Mouse (Mus musculus): ENCODE measurements around the gene Gm266.

DNA sequence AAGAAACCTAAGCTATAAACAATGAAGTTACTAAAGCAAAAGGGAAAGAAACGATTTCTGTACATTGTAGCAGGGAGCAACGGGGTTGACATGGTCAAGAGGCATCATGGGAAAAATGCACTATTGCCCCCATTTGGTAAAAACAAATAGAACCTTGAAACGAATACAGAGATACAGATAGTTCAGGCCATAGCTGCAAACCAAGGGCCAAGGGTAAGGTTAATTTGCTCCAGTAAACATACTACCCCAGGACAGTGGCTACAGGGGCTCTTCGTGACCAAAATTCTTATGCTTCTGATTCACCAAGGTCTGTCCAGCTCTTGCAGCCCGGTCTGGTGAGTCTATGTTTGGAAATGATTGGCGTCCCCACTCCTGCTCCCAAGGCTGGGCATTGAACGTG is 22.1 kb downstream of the Gm266 start:
- TF ChIP-seq CTCF (IDR thresholded peaks at IDR 0.05; ENCODE audit: low read depth, low read length) (no peak), POLR2A (IDR thresholded peaks at IDR 0.05; ENCODE audit: borderline replicate concordance, low read depth, low read length) (no peak)

All from bone marrow macrophage, adult 2 months (primary cell).